Mouse (Mus musculus) thymus, adult 18-20 months (tissue): Measurements from ENCODE around the gene A730049H05Rik.

ENCODE experiments used
- DNase-seq, 2 experiments: peaks; one replicate each; pipeline ENCODE4 v3.0.0; 2022; ENCODE audit warnings: mixed read lengths in 2 of 2

The A730049H05Rik gene

DNA sequence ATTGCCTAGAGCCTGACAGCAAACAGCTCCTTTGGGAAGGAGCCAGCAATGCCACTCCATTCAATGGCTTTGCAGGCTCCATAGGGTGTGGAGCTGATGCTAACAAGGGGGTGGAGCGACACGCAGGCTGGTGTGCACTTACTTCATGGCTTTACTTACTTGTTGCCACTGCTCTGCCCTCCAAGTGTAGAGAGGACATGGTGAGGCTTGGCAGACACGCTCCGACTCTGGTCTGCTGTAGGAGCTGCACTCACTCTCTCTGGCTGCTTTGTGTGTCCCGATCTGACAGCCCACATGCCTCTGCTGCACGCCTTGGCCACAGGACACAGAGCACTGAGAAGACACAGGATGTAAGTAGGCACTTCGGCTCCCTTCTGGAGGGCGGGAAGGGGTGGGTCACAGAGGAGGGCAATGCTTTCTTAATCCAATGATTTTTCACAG lies at the start of gene A730049H05Rik:
Gene A730049H05Rik, plus strand, starts transcription at position 168 of the 441 bp plus-strand sequence.
- no peak for DNase-seq

DNA sequence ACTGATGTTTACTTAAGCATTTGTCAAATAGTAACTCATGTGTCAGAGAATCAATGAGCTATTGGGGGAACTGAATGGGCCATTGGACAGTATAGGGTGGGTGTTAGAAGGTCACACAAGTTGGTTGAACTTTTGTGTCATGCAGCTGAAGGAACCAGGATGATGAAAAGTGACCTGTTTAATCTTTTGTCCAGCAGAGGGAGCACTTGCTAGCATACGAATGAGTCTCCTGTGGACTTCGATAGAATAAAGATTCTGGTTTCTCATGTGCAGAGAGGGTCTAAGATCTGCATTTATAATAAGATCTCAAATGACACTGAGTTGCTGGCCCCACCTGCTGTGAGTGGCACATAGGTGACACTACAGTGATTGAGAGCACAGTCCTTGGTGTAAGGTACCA lies 39.9 kb upstream of the A730049H05Rik start:
- DNase-seq = no peak

DNA sequence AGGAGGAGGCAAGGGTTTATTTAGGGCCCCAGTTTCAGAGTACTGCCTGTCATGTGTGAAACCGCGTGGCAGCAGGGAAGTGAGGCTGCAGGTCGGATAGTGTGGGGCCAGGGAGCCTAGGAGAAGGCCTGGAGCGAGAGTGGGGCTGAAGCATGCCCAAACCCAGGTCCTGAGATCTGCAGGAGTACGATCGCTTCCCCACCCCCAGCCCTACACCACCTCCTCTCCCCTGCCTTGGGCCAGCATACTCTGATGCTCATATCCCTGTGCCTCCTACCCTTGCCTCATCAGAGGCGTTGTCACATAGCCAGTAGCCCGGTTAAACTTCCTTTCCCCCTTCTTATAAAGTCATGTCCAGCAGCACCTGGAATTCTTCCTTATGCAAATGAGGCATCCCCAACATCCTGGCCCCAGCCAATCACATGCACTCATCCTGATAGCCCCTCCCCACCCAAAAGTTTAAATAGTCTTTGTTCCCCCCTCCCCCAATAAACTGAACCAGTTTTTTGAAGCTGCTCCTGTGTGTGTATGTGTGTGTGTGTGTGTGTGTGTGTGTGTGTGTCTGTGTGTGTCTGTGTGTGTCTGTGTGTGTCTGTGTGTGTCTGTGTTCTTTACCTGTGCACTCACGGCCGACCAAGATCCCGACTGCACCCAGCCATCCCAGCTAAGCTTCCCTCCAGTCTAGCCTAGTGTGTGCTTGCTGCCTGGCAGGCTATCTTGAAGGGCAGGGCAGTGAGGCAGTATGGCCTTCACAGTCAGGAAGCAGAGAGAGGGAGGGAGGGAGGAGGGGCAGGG lies 36.9 kb upstream of the A730049H05Rik start:
- no peak for DNase-seq

DNA sequence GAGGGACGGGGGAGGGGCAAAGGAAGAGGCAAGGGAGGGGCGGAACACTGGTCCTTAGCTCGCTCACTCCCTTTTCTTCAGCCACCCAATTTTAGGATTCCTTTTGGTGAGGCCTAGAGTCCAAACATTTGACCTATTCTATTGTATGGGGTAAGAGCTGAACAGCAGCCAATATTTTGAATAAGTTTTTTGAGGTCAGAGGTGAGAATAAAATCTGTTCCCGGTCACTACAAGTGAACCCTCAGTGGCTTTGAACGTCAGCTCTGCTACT lies 36.4 kb upstream of the A730049H05Rik start:
- no peak for DNase-seq

DNA sequence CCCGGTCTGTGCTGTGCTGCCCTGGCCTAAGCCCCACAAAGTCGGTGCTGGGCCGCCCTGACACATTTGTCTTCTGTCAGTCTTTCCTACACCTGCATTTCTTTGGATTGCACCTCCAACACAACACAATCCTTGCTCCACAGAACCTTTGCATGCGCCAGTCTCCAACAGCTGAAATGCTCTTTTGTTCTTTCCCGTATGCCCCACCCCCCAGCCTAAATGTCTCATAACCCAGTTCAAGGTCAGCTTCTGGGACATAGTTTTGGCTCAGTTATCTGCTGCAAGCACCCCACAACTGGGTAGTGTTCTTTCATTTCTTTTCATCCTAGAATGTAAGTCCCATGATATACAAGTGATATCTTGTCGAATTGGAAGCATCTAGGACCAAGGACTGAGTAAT lies 34.8 kb upstream of the A730049H05Rik start:
- DNase-seq = no peak

DNA sequence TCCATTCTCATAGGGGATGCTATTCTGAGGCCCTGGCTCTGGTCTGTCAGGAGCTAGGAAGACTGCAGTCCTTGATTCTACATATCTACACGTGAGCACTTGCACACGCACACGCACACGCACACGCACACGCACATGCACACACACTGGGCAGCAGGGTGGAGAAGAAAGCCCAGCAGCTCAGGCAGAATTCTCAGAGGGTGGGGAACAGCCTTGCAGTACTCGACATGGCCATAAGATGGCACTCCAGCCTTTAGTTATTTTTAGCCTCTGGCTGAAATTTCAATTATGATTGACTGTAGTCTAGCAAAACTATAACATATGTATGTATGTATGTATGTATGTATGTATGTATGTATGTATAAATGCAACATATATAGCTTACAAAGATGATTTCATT lies 31.5 kb upstream of the A730049H05Rik start:
- no peak for DNase-seq

GRCm38 (mm10) chr6:92786701-92787375 lies 29.4 kb upstream of the A730049H05Rik start:
- DNase-seq = no peak

GRCm38 (mm10) chr6:92787376-92787712 lies 28.9 kb upstream of the A730049H05Rik start:
- peak; percentile 8 to 31 for DNase-seq

DNA sequence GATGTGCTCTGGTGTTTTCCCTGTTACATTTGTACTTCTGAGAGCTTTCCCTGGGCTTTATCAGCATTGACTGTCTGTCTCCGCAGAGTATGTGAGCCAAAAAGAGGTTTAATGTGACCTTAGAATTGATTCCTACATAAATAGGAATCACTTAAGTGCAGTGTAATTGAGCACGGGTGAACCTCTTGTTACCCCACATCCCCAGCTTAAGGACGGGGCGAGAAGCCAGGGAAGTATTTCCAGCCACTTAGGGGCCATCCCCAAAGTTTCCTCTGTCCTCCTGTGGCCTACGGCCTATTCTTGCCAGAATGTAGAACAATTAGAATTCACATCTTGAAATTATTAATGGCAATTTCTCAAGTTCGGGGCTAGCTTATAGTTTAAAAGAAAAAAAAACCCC lies 22.5 kb upstream of the A730049H05Rik start:
- DNase-seq = no peak

- DNase-seq = no peak
Measured at GRCm38 (mm10) chr6:92801462-92801861, 14.8 kb upstream of the A730049H05Rik start.

DNA sequence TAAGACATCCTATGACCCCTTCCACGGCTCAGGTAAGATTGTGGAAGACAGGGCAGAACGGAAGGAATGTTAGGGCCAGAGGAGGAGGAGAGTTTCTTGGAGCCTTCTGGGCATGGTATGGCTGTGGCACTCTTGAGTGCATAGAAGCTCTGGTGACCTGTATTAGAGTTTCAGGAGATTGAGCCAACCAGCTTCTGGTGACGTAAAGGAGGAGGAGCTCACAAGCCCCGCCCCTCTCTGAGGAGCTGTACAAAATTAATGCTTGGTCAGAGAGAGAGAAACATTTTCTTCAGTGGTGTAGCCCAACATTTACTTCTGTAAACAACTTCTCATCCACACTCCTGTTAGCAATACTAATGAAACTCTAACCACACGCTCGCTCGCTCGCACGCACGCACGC lies 13.9 kb upstream of the A730049H05Rik start:
- DNase-seq = no peak

GRCm38 (mm10) chr6:92803213-92803612 lies 13.1 kb upstream of the A730049H05Rik start:
- DNase-seq = no peak

DNA sequence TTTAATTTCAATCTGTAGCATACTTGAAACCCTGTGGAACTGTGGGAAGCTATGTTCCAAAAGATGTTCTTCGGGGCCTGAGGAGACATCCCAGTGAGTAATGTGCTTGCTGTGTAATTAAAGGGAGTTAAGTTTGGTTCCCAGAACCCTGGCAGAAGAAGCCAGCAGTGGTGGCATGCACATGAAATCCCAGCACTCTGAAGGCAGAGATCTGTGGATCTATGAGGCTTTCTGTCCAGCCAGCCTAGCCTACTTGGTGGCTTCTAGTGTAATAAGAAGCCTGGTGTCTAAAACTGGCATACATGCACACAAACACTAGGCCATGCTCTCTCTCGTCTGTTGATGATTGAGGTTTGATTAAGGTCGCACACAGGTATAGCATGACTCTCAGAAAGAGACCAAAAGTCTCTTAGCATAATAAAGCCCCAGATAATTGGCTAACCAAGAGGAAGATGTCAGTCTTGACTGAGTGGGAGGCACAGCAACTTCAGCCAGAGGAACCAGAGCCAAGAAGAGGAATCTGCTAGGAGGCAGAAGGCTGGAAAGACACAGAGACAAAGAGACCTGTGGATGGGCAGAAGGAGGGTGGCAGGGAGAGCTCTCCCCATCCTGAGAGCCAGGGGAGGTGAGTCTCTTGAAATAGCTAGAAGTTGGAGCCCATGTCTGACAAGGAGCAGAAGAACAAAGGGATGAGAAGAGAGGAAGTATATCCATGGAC lies 11.9 kb upstream of the A730049H05Rik start:
- DNase-seq = no peak

GRCm38 (mm10) chr6:92809818-92810217 lies 6.5 kb upstream of the A730049H05Rik start:
- DNase-seq = no peak

- no peak for DNase-seq
Measured at GRCm38 (mm10) chr6:92810628-92811027, 5.7 kb upstream of the A730049H05Rik start.

GRCm38 (mm10) chr6:92811566-92811965 lies 4.7 kb upstream of the A730049H05Rik start:
- DNase-seq = no peak

- no peak for DNase-seq
Measured at GRCm38 (mm10) chr6:92812702-92813370, 3.4 kb upstream of the A730049H05Rik start.

GRCm38 (mm10) chr6:92817661-92818060 lies 1.4 kb downstream of the A730049H05Rik start:
- no peak for DNase-seq

DNA sequence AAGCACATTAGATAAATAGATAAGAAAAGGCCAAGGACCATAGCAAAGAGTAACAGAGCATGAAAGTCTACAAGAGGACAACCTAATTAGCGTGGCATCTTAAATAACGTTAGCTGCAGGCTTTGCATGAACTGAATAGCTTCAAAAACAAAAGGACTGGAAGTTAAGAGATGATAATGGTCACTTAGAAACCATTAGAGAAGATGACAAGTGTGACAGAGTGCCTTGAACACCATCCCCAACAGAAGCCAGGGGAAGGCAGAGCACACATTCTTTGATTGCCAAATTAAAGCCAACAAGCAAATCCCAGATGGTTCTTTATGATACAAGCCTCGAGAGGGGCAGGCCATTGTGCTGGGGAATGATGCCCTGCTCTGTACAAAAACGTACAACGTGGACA lies 5.3 kb downstream of the A730049H05Rik start:
- no peak for DNase-seq

DNA sequence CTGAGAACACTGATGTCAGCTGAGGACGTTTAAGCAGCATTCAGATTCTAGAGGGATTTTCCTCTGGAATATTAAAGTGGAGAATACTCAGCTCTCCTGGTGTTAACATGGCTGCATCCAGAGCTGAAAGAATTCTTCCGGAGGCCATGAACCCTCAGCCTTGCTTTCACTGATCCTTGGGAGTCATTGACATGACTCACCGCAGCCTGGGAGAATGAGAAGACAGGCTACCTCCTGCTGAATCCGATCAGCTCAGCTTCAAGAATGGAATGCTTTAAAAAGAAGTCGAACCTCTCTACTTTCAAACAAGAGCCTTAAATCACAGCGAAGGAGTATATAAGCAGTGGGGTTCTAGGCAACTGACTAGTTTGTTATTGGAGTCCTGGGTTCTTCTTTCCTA lies 5.7 kb downstream of the A730049H05Rik start:
- no peak for DNase-seq

- DNase-seq = no peak
Measured at GRCm38 (mm10) chr6:92823991-92824390, 7.7 kb downstream of the A730049H05Rik start.

GRCm38 (mm10) chr6:92826561-92826960 lies 10.3 kb downstream of the A730049H05Rik start:
- no peak for DNase-seq

GRCm38 (mm10) chr6:92827360-92827759 lies 11.1 kb downstream of the A730049H05Rik start:
- no peak for DNase-seq
